Mouse (Mus musculus) heart, postnatal 0 days (tissue): ENCODE measurements around the gene Alx3. TPM values are rescaled to one million over a fixed set of nuclear protein-coding genes. Genes with fewer than 3 reads are reported as not detected.
A peak's percentile ranks its signal among the peaks of the same experiment; 100 is the strongest.

Experiments
- ATAC-seq: fragments of 200-750 bp; cut with Nextera tagmentation; 2 replicates; pipeline ENCODE4 v1.8.0; 2017; ENCODE audit warnings: low read depth, moderate number of reproducible peaks, moderate library complexity; ENCODE audit not compliant: insufficient read depth
- DNase-seq: peaks from one replicate; pipeline ENCODE4 v3.0.0-alpha.2; 2016; ENCODE audit warnings: low spot score
- H3K27ac ChIP-seq: fragments of 300-500 bp; sonication (generic); 2 replicates; pipeline ENCODE4 v1.5.1; 2014; ENCODE audit warnings: low read depth, mild to moderate bottlenecking
- H3K27me3 ChIP-seq: fragments of 300-500 bp; sonication (generic); 2 replicates; pipeline ENCODE4 v1.6.1; 2014; ENCODE audit warnings: low read length, mixed read lengths; ENCODE audit not compliant: control insufficient read depth, insufficient read depth
- H3K36me3 ChIP-seq: fragments of 300-500 bp; sonication (generic); replicated peaks from 2 replicates; pipeline ENCODE4 v1.6.1; 2014; ENCODE audit warnings: low read length, mixed read lengths; ENCODE audit not compliant: control insufficient read depth, insufficient read depth
- H3K4me1 ChIP-seq: fragments of 300-500 bp; sonication (generic); 2 replicates; pipeline ENCODE4 v1.6.1; 2014; ENCODE audit warnings: antibody characterized with exemption; ENCODE audit not compliant: control insufficient read depth, insufficient read depth
- H3K4me2 ChIP-seq: fragments of 300-500 bp; sonication (generic); 2 replicates; pipeline ENCODE4 v1.6.1; 2014; ENCODE audit warnings: low read depth, mild to moderate bottlenecking, low read length, moderate library complexity
- H3K4me3 ChIP-seq: fragments of 300-500 bp; sonication (generic); 2 replicates; pipeline ENCODE4 v1.5.1; 2014; ENCODE audit warnings: low read depth, low read length
- H3K9ac ChIP-seq: fragments of 300-500 bp; sonication (generic); replicated peaks from 2 replicates; pipeline ENCODE4 v1.6.1; 2014; ENCODE audit warnings: low read depth, low read length, mixed read lengths
- H3K9me3 ChIP-seq: fragments of 300-500 bp; sonication (generic); replicated peaks from 2 replicates; pipeline ENCODE4 v1.6.1; 2016; ENCODE audit warnings: low read length; ENCODE audit not compliant: control insufficient read depth
- CTCF ChIP-seq: IDR thresholded peaks from 2 replicates; pipeline ENCODE4 v1.5.1; 2016; ENCODE audit warnings: antibody characterized with exemption, control low read depth, low read depth
- EP300 ChIP-seq: IDR thresholded peaks from 2 replicates; pipeline ENCODE4 v1.6.1; 2016; ENCODE audit warnings: antibody characterized with exemption, low read depth
- WGBS: fragments of 180-500 bp; shearing (Covaris S2); extraction: QIAGEN DNeasy Blood & Tissue Kit; methylation state at CpG from one replicate; pipeline ENCODE4 v1.1.7; 2014; 5-methylcytosine and 5-hydroxymethylcytosine counted together
- polyA plus RNA-seq: library from polyadenylated mRNA; unstranded; fragments of >200 nt; fragmentation: Nextera tagmentation; extraction: Ambion mirVana; gene quantifications from 2 replicates; pipeline ENCODE4 v1.2.1, GENCODE M21; 2015
- total RNA-seq: library from RNA; depleted of rRNA; stranded (reverse); fragments of >200 nt; gene quantifications from 2 replicates; pipeline ENCODE4 v1.2.3, GENCODE M21; 2014; ENCODE audit warnings: low replicate concordance

Gene Alx3
- total and polyA plus RNA-seq, 2 experiments from 2014 or later = not detected

- DNase-seq (no peak), ATAC-seq (no peak)
- Histone ChIP-seq H3K9me3 (no peaks in the 10 kb centered on the region), H3K27me3 (no peaks in the 10 kb centered on the region), H3K9ac (no peak within 1 kb of the TSS), H3K4me1 (no peaks in the 10 kb centered on the region), H3K4me3 (no peak within 1 kb of the TSS), H3K36me3 (no peaks in the 10 kb centered on the region), H3K27ac (no peak within 1 kb of the TSS), H3K4me2 (no peak within 1 kb of the TSS)
- WGBS = 81% methylated on average over 2 of the region's 2 CpGs
- no peak for TF ChIP-seq CTCF
- TF ChIP-seq EP300 = no peak
Observed at GRCm38 (mm10) chr3:107554842-107555241, 40.0 kb upstream of the Alx3 start, which contains the start of gene Ubl4b. TSS of gene Ubl4b (minus strand) at chr3:107555073.

GRCm38 (mm10) chr3:107558740-107559139, 36.1 kb upstream of the Alx3 start:
- Histone ChIP-seq H3K9me3 (no peaks in the 10 kb centered on the region), H3K36me3 (no peaks in the 10 kb centered on the region), H3K27ac (no peak overlapping the region), H3K4me2 (no peak overlapping the region), H3K4me3 (no peak overlapping the region), H3K9ac (no peak overlapping the region), H3K4me1 (peaks cover 6% of the 10 kb centered on the region), H3K27me3 (no peaks in the 10 kb centered on the region)
- TF ChIP-seq CTCF (no peak), EP300 (no peak)
- no peak for DNase-seq
- 28% methylated on average over 3 of the region's 3 CpGs for WGBS
- 0 out of 2 replicates have a peak, but pooled peaks have one; percentile 2 for ATAC-seq

- no peak for TF ChIP-seq EP300
- TF ChIP-seq CTCF = peak; percentile 99
- Histone ChIP-seq H3K4me3 (no peak overlapping the region), H3K36me3 (no peaks in the 10 kb centered on the region), H3K9me3 (no peaks in the 10 kb centered on the region), H3K27ac (no peak overlapping the region), H3K4me1 (peaks cover 9% of the 10 kb centered on the region), H3K4me2 (no peak overlapping the region), H3K9ac (no peak overlapping the region), H3K27me3 (no peaks in the 10 kb centered on the region)
- DNase-seq (peak; percentile 82), ATAC-seq (peak; percentile 84)
- WGBS = 5% methylated on average over 3 of the region's 3 CpGs
Observed at GRCm38 (mm10) chr3:107559183-107559582, 35.6 kb upstream of the Alx3 start.

DNA sequence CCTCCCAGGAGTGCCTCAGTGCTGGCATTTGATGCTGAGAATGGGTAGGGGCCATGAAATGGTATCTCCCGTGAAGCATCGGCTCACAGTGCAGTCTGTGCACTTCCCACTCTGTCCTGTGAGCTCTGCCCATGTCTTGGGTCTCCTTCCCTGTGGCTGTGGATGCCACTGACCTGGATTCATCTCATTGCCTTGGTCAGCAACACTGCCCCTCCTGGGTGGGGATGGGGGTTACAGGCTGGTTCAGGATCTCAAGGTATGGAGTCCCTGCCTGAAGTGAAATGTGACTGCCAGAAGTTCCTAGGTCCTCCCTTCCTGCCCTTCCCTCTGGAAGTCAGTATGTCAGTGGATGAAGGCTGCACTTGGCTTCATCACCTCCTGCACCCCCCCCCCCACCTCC, 32.7 kb upstream of the Alx3 start:
- no peak overlapping the region for H3K27ac ChIP-seq
- no peak for DNase-seq
- no peak for ATAC-seq
- H3K4me1 ChIP-seq = peaks cover 13% of the 10 kb centered on the region
- H3K4me3 ChIP-seq = no peak overlapping the region
- H3K9ac ChIP-seq = no peak overlapping the region
- TF ChIP-seq EP300 = no peak
- no peak for TF ChIP-seq CTCF
- no peaks in the 10 kb centered on the region for H3K27me3 ChIP-seq
- no peaks in the 10 kb centered on the region for H3K36me3 ChIP-seq
- no peaks in the 10 kb centered on the region for H3K9me3 ChIP-seq
- 45% methylated on average over 2 of the region's 2 CpGs for WGBS
- no peak overlapping the region for H3K4me2 ChIP-seq

DNA sequence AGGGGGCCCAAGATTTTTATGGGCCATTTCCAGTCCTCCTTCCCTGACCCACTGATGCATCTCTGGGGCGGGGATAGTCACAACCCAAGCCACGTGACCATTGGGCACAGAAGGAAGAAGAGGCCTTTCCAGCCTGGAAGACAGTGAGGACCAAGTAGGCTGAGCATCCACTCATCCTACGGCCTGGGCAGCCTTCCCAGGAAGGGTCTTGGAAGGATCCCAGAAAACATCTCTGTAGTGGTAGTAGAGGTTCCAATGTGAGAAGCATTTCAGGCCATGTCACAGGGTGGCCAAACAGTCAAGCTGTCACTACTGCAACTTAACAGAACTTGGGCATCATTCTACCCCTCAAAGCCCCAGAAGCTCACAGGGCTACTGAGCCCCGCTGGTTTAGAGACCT, 32.2 kb upstream of the Alx3 start:
- peaks cover 13% of the 10 kb centered on the region for H3K4me1 ChIP-seq

GRCm38 (mm10) chr3:107563880-107564279, 31.0 kb upstream of the Alx3 start:
- Histone ChIP-seq H3K4me1 (peaks cover 16% of the 10 kb centered on the region), H3K9ac (peak overlapping the region; percentile 31)
- ATAC-seq = peak; percentile 27; the same call in 1 of the 2 replicates

More for the DNA sequence above, 32.2 kb upstream of the Alx3 start:
- ATAC-seq (no peak), DNase-seq (no peak)
- Histone ChIP-seq H3K4me3 (no peak overlapping the region), H3K9ac (no peak overlapping the region), H3K4me2 (no peak overlapping the region), H3K36me3 (no peaks in the 10 kb centered on the region), H3K27ac (no peak overlapping the region), H3K9me3 (no peaks in the 10 kb centered on the region), H3K27me3 (no peaks in the 10 kb centered on the region)
- WGBS = 79% methylated on average over 4 of the region's 4 CpGs
- no peak for TF ChIP-seq CTCF
- TF ChIP-seq EP300 = no peak

More at GRCm38 (mm10) chr3:107563880-107564279, 31.0 kb upstream of the Alx3 start:
- WGBS = 12% methylated on average over 4 of the region's 4 CpGs
- TF ChIP-seq EP300 (no peak), CTCF (no peak)
- Histone ChIP-seq H3K27ac (peak overlapping the region; percentile 67; the same call in 1 of the 2 replicates), H3K9me3 (no peaks in the 10 kb centered on the region), H3K27me3 (no peaks in the 10 kb centered on the region), H3K4me2 (no peak overlapping the region), H3K36me3 (no peaks in the 10 kb centered on the region), H3K4me3 (no peak overlapping the region)
- DNase-seq = peak; percentile 34
